Mouse (Mus musculus) layer of hippocampus, adult 11-12 months (tissue): ENCODE measurements at regions not wholly inside any gene's neighbourhood (a gene's known extent, or its start where the extent isn't known, plus 50 kb on each side); places are given as distances from the start of the nearest gene placed in this dataset.
A peak's percentile ranks its signal among the peaks of the same experiment; 100 is the strongest.

Source experiments
- DNase-seq: peaks from one replicate; pipeline ENCODE4 v3.0.0; 2022; ENCODE audit warnings: low spot score

DNA sequence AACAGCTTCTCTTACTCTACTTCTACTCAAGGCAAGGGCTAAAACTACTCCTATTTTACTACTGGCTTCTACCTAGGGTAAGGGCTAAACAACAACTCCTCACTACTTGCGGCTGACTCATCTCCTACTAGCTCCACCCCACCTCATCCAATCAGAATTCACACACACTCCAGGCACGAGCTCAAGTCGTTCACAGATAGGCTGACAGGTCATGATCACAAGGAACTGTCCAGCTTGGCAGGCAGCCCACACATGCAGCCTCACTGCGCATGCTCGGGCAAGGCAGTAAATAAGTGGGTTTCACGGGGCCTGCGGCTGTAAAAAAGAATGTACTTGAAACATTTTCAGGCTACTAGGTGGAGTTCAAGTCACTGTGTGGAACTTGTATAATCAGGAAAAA is 197.6 kb downstream of the Ccdc50 start:
- DNase-seq, result no peak

DNA sequence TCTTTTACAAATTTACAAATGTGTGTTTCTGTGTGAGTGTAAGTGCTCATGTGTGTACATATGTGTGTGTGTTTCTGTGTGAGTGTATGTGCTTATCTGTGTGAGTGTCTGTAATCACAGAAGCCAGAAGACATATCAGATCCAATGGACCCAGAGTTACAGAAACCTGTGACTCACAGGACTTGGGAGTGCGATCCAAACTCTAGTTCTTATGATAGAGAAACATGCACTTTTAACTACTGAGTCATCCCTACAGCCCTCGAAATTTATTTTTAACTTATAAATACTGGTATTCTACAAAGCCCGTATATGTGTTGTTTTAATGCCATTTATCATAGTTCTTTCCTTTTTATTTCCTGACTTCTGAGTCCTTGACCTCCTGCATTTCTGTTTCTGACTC is 220.7 kb downstream of the Ccdc50 start:
- DNase-seq, result no peak

DNA sequence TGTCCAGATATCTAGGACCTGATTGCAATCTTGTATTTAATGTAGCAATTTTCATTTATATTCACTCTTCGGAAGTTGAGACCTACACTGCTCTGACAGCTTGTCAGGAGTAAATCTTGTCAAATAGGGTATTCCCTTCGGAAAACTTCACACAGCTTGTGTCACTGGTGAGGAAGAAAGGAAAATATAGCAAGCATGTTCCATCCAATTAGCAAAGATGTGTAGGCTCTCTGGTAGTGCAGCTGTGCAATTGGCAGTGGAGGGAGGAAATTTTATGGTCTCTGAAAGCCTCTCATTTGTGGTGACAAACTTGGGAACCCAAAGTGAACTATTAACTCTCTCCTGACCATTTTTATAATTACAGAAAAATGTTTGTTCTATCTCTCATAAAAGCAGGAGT is 252.6 kb downstream of the Ccdc50 start:
- DNase-seq, result no peak

DNA sequence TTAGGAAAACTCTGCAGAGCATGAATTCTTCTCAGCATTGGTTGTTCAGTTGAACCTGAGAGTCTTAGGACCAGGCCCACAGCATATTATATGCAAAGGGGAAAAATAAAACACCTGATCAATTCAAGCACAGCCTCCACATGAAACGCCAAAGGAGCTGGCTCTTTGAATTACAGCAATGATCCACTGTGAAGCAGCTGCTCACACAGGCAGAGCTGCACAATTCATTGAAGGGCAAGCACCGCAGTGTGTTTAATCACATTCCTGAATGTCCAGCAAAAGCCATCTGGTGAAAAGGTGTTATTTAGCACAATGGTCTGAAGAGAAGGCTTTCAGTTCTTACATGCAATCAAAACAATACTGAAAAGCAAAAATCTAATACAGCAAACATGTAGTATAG is 289.6 kb downstream of the Ccdc50 start:
- DNase-seq, result no peak

DNA sequence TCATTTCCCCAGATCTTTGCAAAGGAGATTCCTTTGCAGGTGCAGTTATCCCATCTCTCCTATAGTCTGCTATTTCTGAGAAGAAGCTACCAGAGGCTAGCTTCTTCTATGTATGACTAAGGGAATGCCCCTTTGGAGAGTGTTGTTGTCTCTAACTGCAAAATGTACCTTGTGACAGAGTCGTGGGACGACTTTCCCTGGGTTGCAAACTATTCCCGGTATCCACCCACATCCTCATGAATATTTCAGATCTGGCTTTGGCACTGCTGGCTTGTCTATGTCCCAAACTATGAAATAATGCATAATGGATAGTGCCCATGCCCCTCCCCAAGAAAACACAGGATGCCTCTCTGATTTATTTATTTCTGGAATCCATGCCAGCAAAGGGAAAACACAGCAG is 294.3 kb downstream of the Ccdc50 start:
- peak; percentile 13 for DNase-seq

DNA sequence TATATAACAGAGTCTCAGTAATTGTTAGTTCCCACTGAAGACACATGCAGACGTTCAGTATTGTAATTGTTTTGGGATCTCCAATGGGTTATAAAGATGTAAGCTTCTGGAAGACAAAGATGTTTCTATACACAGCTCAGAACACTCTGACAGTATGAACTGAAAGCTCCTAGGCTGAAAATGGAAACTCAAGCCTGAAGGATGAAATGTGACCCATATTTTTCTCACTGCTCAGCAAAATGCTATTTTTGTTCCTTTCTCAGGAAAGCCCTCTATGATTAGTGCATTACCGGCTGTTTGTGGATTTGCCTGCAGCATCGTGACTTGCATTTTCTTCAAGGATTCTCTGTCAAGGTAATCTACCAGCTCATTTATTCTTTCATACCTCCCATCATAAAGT is 295.2 kb downstream of the Ccdc50 start:
- no peak for DNase-seq

DNA sequence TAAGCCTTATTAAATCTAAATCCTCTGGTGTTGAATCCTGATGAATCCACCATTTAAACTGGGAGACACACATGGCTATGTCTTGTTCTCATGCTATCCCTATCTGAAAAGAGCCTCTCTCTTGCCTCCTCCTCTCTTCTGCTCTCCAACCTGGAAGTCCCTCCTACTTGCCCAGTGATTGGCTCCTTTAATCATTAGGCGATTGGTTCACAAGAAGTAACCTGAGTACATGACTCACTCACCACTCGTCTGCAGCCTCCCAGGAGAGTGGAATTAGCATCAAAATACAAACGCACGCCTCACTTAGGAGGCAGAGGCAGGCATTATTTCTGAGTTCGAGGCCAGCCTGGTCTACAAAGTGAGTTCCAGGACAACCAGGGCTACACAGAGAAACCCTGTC is 321.3 kb downstream of the Ccdc50 start:
- no peak for DNase-seq

DNA sequence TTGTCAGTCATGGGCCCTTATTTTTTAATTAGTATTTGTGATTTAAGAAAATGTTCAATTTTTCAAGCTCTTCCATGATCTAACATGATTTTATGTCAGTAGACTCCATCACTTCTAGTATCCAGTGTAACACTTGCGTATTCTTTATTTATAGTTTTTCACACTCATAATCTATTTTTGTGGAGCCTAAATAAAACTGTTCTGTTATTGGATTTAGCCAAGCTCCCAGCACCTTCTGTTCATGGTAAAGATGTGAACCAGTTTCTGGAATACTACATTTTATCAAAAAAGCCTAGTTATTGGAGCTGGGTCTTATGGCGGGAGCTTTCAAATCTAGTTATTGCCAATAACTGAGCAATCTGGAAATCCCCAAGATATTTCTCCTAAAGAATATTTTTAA is 334.8 kb downstream of the Ccdc50 start:
- DNase-seq, result no peak
